Mouse (Mus musculus) E14TG2a.4 (cell line): ENCODE data around the gene Jph4.

Experiments used
- H3K27me3 ChIP-seq: 2 replicates; pipeline ENCODE4 v1.6.1; 2014; ENCODE audit warnings: low read length, control low read depth; ENCODE audit not compliant: insufficient read depth
- H3K36me3 ChIP-seq: 2 replicates; pipeline ENCODE4 v1.6.1; 2014; ENCODE audit warnings: low read length, control low read depth; ENCODE audit not compliant: insufficient read depth
- H3K4me1 ChIP-seq: replicated peaks from 2 replicates; pipeline ENCODE4 v1.6.1; 2014; ENCODE audit warnings: low read depth, low read length, control low read depth
- H3K4me3 ChIP-seq: replicated peaks from 2 replicates; pipeline ENCODE4 v1.5.1; 2014; ENCODE audit warnings: mild to moderate bottlenecking, low read length
- H3K9me3 ChIP-seq: 2 replicates; pipeline ENCODE4 v1.6.1; 2014; ENCODE audit warnings: low read length, control low read depth
- CTCF ChIP-seq: conservative IDR thresholded peaks from 2 replicates; pipeline ENCODE4 v1.5.1; 2014; ENCODE audit warnings: low read length
- NANOG ChIP-seq: IDR thresholded peaks from 2 replicates; pipeline ENCODE4 v1.6.1; 2014; ENCODE audit warnings: borderline replicate concordance, low read length, mixed read lengths
- POU5F1 ChIP-seq: IDR thresholded peaks from 2 replicates; pipeline ENCODE4 v1.6.1; 2014; ENCODE audit warnings: low read length, borderline replicate concordance

The Jph4 gene

DNA sequence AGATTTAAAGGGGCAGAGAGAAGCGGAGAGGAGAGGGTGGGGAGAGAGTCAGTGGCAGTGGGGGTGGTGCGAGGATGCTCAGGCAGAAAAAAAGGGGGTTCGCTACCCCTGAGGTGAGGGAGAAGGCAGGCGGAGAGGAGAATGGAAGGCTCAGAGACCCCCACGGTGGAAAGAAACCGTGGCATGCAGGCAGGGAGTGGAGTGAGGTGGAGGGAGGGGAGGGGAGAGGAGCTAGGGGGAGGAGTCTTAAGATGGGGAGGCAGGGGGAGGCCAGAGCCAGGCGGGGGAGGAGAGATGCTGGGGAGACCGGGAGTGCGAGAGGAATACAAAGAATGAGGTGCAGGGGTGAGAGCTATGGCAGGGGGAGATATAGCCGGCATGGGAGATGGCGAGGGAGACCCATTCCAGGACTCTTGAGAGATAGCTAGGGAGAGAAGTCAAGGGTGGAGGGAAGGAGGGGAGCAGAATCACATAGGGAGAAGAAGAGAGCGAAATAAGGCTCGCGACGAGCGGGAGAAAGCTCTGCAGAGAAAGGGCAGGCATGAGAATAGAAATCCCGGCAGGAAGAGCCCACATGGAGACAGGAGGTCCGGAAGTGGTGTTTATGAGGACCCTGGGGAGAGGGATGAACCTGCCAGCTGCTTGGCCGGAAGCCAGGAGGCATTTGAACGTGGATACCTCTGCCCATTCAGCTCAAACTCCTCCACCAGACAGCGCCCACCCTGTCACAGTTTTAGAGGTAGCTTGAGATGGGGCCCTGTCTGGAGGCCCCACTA lies at the start of gene Jph4:
Gene Jph4, minus strand, starts transcription at position 511 of the 776 bp plus-strand sequence.
- TF ChIP-seq NANOG, result no peak
- Histone ChIP-seq H3K36me3 (no peaks in the 10 kb centered on the region), H3K9me3 (no peaks in the 10 kb centered on the region), H3K4me1 (peaks cover 41% of the 10 kb centered on the region), H3K4me3 (peak within 1 kb of the TSS; percentile 85), H3K27me3 (peaks cover 63% of the 10 kb centered on the region)

DNA sequence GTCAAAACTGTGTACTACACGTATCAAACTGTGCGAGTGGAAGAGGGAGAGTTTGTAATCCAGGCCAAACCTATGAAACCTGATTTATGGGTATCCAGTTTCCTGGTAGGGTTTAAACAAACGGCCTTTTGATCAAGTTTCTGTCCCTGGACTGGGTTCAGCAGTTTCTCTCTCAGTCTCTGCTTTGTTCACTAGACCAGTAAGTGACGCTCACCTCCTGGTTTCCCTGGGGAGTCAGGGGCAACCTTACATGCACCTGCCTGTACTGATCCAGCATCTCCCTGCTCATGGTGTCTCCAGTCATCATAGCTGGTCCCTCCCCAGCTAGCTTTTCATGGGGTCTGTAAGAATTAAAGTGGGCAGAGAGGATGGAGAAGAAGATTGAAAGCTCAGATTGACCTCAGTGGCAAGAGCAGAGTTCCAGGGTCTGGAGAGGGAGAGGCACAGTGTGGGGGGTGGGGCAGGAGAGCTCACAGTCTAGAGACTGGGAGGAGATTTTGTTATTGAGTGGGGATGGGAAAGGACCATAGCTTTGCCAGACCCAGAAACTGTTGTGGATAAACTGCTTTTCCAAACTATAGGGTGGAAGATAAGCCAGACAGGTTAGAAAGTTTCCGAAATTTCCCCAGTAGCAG lies 47.6 kb upstream of the Jph4 start:
- TF ChIP-seq POU5F1 (no peak), CTCF (no peak), NANOG (no peak)
- peaks cover 17% of the 10 kb centered on the region for H3K27me3 ChIP-seq

DNA sequence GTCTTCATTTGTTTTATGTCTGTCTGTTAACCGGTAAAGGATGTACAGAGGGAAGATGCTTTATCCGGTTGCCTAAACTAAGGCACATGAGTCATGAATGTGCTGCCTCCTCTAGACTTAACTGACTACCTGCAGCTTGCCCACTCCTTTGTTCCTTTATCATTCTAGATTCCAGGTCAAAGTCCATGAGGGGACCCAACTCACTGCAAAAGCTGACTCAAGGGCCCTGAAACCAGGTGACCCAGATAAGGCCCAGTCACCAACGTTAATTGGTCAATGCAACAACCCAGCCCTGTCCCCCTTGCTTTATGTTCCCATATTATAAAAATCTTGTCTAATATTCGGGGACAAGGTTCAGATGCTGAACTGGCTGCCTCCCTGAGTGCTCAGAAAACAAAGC lies 45.4 kb upstream of the Jph4 start:
- Histone ChIP-seq H3K4me3 (no peak overlapping the region), H3K36me3 (no peaks in the 10 kb centered on the region), H3K4me1 (peaks cover 20% of the 10 kb centered on the region), H3K9me3 (no peaks in the 10 kb centered on the region), H3K27me3 (0 out of 2 replicates have a peak, but pooled peaks cover 2% of the 10 kb centered on the region)
- TF ChIP-seq CTCF, result no peak

More for the DNA sequence above, 47.6 kb upstream of the Jph4 start:
- Histone ChIP-seq H3K9me3 (peaks cover 4% of the 10 kb centered on the region; the same call in 1 of the 2 replicates), H3K36me3 (no peaks in the 10 kb centered on the region), H3K4me3 (no peak overlapping the region), H3K4me1 (peaks cover 24% of the 10 kb centered on the region)

DNA sequence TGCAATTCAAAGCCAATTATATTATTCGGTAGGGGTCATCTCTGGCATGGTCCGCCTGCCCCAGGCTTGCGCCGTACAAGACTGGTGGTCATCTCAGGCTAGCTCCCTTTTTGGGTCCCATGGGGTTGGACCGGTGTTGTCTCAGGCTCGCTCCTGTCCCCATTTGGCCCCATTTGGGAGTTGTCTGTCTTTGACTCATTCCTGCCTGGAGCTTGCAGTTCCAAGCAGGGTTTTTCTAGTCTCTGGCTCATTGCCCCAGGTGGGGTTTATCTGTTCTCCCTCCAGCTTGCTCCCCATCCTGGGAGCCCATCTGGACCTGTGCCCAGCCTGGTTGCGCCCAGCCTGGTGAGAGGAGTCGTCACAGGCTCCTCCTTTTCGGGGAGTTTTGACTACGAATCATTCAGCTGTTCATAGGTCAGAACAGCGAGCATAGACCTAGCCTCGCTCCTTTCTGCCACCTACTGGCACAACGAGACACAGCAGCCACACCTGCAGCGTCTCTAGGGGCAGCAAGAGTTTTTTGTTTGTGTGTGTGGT lies 44.4 kb upstream of the Jph4 start:
- no peaks in the 10 kb centered on the region for H3K9me3 ChIP-seq
- H3K4me1 ChIP-seq, result peaks cover 20% of the 10 kb centered on the region
- TF ChIP-seq NANOG (no peak), CTCF (peak; percentile 95)
- H3K36me3 ChIP-seq, result no peaks in the 10 kb centered on the region
- H3K27me3 ChIP-seq, result 0 out of 2 replicates have a peak, but pooled peaks cover 2% of the 10 kb centered on the region
- H3K4me3 ChIP-seq, result peak overlapping the region; percentile 80

DNA sequence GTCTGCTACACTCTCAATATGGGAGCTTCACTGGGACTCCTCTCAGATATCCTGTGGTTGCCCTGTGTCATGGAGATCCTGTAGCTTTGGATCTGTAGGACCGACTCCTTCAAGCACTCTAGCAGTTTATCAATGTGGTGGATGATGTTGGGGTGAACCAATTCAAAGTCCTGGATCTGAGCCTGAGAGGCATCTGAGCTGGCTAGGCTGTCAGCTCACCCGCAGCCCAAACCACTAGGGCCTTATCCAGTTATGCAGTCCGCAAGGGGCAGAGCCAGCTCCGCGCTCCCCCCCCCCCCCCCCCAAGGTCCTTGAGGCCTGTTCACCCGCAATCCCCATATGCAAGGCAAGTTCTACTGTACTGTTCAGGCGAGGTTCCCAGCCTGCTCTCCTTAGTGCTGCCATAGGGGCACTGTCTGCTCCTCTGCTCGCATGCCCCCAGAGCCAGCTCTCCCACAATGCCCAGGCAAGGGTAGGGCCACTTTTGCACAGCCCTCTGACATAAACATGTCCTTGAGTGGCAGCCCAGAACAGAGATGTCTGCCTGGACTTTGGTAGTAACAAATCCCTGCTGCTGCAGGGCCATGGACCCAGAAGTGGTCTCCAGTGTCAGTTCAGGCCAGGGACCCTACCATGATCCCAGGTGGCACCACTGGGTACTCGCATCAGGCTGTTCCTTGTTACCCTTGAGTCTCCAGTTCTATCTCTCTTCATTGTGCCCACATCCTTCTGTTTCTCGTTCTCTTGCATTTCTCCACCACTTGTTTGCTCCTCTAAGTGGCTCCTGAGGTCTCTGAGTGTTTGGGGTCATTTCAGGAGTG lies 43.7 kb upstream of the Jph4 start:
- peaks cover 20% of the 10 kb centered on the region for H3K4me1 ChIP-seq
- H3K36me3 ChIP-seq, result no peaks in the 10 kb centered on the region
- H3K4me3 ChIP-seq, result peak overlapping the region; percentile 80

DNA sequence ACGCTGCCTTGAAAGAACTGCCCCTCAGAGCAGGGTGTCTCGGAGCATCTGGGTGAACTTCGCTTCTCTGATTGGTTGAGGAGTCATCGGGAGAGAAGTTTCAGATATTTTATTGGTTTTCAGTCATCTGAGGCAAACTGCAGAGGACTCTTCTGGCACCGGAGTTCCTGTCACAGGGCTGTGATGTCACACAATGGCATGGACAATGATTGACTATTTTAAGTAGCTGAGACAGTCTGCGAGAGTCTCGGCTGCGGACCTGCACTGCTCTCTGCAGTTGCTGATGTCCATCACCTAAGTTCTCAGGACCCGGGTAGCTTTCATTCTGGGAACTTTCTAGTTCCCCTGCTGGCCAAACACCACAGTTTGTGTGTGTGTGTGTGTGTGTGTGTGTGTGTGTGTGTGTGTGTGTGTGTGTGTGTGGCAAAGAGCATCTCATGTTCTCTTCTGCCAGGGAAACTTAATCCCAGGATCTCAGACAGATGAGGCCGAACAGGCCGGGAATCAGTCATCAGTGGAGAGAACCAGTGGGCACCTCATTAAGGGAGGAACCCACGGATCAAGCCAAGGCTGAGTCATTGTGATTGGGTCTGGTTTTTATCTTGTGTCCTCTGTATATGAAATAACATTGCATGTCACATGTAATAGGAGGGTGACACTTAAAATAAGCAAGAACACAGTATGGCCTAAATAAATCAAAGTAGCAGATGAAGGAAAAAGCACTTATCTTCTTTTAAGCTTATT lies 40.8 kb upstream of the Jph4 start:
- H3K9me3 ChIP-seq, result no peaks in the 10 kb centered on the region
- H3K4me3 ChIP-seq, result no peak overlapping the region
- H3K36me3 ChIP-seq, result no peaks in the 10 kb centered on the region
- H3K27me3 ChIP-seq, result peaks cover 4% of the 10 kb centered on the region; the same call in 1 of the 2 replicates
- TF ChIP-seq NANOG (no peak), POU5F1 (no peak), CTCF (no peak)
- H3K4me1 ChIP-seq, result peaks cover 19% of the 10 kb centered on the region

More for the DNA sequence above, 43.7 kb upstream of the Jph4 start:
- 0 out of 2 replicates have a peak, but pooled peaks cover 2% of the 10 kb centered on the region for H3K27me3 ChIP-seq
- TF ChIP-seq NANOG (no peak), CTCF (no peak), POU5F1 (no peak)
- no peaks in the 10 kb centered on the region for H3K9me3 ChIP-seq

DNA sequence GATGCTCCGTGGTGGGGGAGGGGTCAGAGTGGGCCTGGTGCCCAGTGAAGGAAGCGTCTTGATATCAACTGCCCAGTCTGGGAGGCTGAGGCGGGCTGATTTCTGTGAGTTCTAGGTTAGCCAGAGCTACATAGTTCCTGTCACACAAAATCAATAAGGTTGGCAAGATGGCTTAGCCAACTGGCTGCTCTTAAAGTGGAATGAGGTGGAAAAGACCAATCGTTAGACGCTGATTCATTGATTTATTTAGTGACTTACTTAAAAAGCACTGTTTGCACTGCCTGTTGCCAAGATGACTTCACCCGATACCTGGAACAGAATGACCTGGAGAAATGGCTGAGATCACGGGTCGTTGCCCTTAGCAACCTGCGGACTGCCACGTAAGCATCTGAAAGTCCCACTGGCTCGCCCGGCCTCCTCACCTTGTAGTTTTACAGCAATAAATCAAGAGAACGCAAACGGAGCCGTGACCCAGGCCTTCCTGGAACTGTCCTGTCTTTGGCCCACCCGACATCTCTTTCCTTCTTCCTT lies 36.3 kb upstream of the Jph4 start:
- 0 out of 2 replicates have a peak, but pooled peaks cover 6% of the 10 kb centered on the region for H3K4me1 ChIP-seq
- no peak overlapping the region; the same call in 1 of the 2 replicates for H3K4me3 ChIP-seq
- TF ChIP-seq POU5F1, result no peak
- H3K27me3 ChIP-seq, result peaks cover 5% of the 10 kb centered on the region; the same call in 1 of the 2 replicates
- no peaks in the 10 kb centered on the region for H3K9me3 ChIP-seq
- no peaks in the 10 kb centered on the region for H3K36me3 ChIP-seq

DNA sequence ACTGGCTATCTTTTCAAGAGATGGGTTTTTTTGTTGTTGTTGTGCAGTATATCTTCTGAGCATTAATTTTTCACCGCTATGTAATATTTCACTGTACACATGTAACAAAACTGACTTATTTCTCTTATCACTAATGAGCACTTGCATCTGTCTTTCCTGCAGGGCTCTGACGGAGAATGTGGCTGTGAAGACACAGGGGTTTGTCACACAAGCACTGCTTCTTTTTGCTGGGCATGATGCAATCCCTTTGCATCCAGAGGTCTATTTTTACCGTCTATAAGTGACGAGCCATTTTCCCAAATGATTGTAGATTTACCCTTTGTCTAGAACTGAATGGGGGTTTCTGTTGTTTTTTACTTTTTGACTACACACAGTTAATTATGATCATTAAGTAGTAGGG lies 35.4 kb upstream of the Jph4 start:
- H3K9me3 ChIP-seq, result no peaks in the 10 kb centered on the region
- H3K4me1 ChIP-seq, result 0 out of 2 replicates have a peak, but pooled peaks cover 6% of the 10 kb centered on the region
- no peak overlapping the region for H3K4me3 ChIP-seq
- TF ChIP-seq POU5F1, result no peak
- TF ChIP-seq NANOG, result no peak
- TF ChIP-seq CTCF, result no peak
- H3K27me3 ChIP-seq, result peaks cover 5% of the 10 kb centered on the region; the same call in 1 of the 2 replicates
- no peaks in the 10 kb centered on the region for H3K36me3 ChIP-seq
